Mouse (Mus musculus) forebrain, postnatal 0 days (tissue): Measurements from ENCODE around the gene Brca2. TPM values are rescaled to one million over a fixed set of nuclear protein-coding genes. Genes with fewer than 3 reads are reported as not detected.

Experiments used
- ATAC-seq: fragments of 200-750 bp; cut with Nextera tagmentation; 2 replicates; pipeline ENCODE4 v1.8.0; 2017; ENCODE audit warnings: mild to moderate bottlenecking, moderate library complexity
- DNase-seq: peaks from one replicate; pipeline ENCODE4 v3.0.0-alpha.2; 2015
- H3K27ac ChIP-seq: fragments of 300-500 bp; sonication (generic); 2 replicates; pipeline ENCODE4 v1.5.1; 2014; ENCODE audit warnings: low read depth, mild to moderate bottlenecking, antibody characterized with exemption, low read length, moderate library complexity, mixed read lengths
- H3K27me3 ChIP-seq: fragments of 300-500 bp; sonication (generic); 2 replicates; pipeline ENCODE4 v1.6.1; 2014; ENCODE audit warnings: mild to moderate bottlenecking, low read length, mixed read lengths; ENCODE audit not compliant: insufficient read depth
- H3K36me3 ChIP-seq: fragments of 300-500 bp; sonication (generic); 2 replicates; pipeline ENCODE4 v1.6.1; 2014; ENCODE audit warnings: mild to moderate bottlenecking, moderate library complexity; ENCODE audit not compliant: insufficient read depth
- H3K4me1 ChIP-seq: fragments of 300-500 bp; sonication (generic); 2 replicates; pipeline ENCODE4 v1.6.1; 2014; ENCODE audit warnings: antibody characterized with exemption; ENCODE audit not compliant: insufficient read depth
- H3K4me2 ChIP-seq: fragments of 300-500 bp; sonication (generic); 2 replicates; pipeline ENCODE4 v1.6.1; 2014; ENCODE audit warnings: low read depth, mild to moderate bottlenecking, moderate library complexity
- H3K4me3 ChIP-seq: fragments of 300-500 bp; sonication (generic); 2 replicates; pipeline ENCODE4 v1.5.1; 2014; ENCODE audit warnings: low read depth, low read length, mixed read lengths
- H3K9ac ChIP-seq: fragments of 300-500 bp; sonication (generic); 2 replicates; pipeline ENCODE4 v1.6.1; 2014; ENCODE audit warnings: mild to moderate bottlenecking
- H3K9me3 ChIP-seq: fragments of 300-500 bp; sonication (generic); 2 replicates; pipeline ENCODE4 v1.6.1; 2016; ENCODE audit warnings: low read length
- CTCF ChIP-seq: sonication (generic); IDR thresholded peaks from 2 replicates; pipeline ENCODE4 v1.5.1; 2016; ENCODE audit warnings: antibody characterized with exemption, control low read depth, low read depth
- WGBS: fragments of 180-500 bp; shearing (Covaris S2); extraction: QIAGEN DNeasy Blood & Tissue Kit; methylation state at CpG from one replicate; pipeline ENCODE4 v1.1.7; 2014; 5-methylcytosine and 5-hydroxymethylcytosine counted together
- polyA plus RNA-seq: library from polyadenylated mRNA; unstranded; fragments of >200 nt; fragmentation: Nextera tagmentation; extraction: Ambion mirVana; gene quantifications from 2 replicates; pipeline ENCODE4 v1.2.1, GENCODE M21; 2015
- total RNA-seq: library from RNA; depleted of rRNA; stranded (reverse); fragments of >200 nt; gene quantifications from 2 replicates; pipeline ENCODE4 v1.2.3, GENCODE M21; 2014; rRNA removed

The Brca2 gene
- total and polyA plus RNA-seq, 2 experiments from 2014 or later, result 9.7 to 9.8 TPM

DNA sequence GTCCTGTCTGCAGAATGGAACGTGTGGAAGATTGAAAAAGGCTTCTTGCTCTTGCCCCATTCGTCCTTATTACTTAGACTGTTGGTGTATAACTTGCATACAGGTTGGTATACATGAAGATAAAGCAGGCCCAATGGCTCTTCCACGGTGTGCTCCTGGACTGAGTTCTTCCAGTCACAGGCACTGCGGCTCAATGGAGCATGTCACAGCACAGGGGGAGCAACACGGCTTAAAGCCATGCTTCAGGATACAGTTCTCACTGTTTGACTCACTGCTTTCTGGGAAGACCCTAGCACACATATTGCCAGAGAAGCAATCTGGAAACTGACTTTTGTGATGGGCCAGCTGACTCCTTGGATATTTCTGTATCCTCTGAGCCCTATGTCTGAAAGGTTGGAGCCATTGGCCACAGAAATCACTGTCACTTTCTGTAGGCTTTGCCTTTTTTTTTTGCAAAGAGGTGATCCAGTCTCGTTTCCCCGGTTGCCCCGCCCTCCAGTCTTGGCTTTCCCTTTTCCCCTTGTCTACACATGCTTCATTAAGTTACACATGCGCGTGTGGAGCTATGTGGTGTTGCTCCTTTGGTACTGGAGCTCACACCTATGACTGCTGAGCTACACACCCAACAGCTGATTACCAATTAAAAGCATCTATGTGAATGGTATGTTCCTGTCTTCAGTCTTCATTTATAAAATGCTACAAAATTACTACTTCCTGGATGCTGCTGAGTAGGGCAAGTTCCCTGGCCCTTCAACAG lies 96.3 kb downstream of the Brca2 start:
- H3K4me2 ChIP-seq, result no peak overlapping the region
- 88% methylated on average over 10 of the region's 10 CpGs for WGBS
- DNase-seq (no peak), ATAC-seq (no peak)
- H3K36me3 ChIP-seq, result no peaks in the 10 kb centered on the region
- no peaks in the 10 kb centered on the region for H3K4me1 ChIP-seq
- no peak for TF ChIP-seq CTCF
- H3K27me3 ChIP-seq, result no peaks in the 10 kb centered on the region
- H3K9ac ChIP-seq, result no peak overlapping the region
- H3K27ac ChIP-seq, result no peak overlapping the region
- no peaks in the 10 kb centered on the region for H3K9me3 ChIP-seq
- H3K4me3 ChIP-seq, result no peak overlapping the region

Other genes starting within 250 kb of the Brca2 start
- 0.43 TPM in 1 of 2 replicates, not detected in the other for gene Zar1l, start 4.5 kb upstream of the Brca2 start, total RNA-seq
- gene Zar1l, start 4.5 kb upstream of the Brca2 start, polyA plus RNA-seq, result not detected in 2 replicates
- gene N4bp2l1, start 74.6 kb downstream of the Brca2 start, total RNA-seq, result 15.9 and 27.4 TPM in 2 replicates
- gene N4bp2l1, start 74.6 kb downstream of the Brca2 start, polyA plus RNA-seq, result 19.5 and 28.0 TPM in 2 replicates
- 93.1 and 101 TPM in 2 replicates for gene N4bp2l2, start 143.6 kb downstream of the Brca2 start, total RNA-seq
- gene N4bp2l2, start 143.6 kb downstream of the Brca2 start, polyA plus RNA-seq, result 21.5 and 26.5 TPM in 2 replicates
- gene Pds5b, start 151.1 kb downstream of the Brca2 start, total RNA-seq, result 43.5 and 50.0 TPM in 2 replicates
- gene Pds5b, start 151.1 kb downstream of the Brca2 start, polyA plus RNA-seq, result 11.7 and 17.2 TPM in 2 replicates